Mouse (Mus musculus) adrenal gland, adult 2 months (tissue): ENCODE data around the gene Rps12. TPM values are rescaled to one million over a fixed set of nuclear protein-coding genes. Genes with fewer than 3 reads are reported as not detected.
"Not testable (repeated sequence)": the region's sequence is repeated elsewhere in the genome, so short reads cannot be mapped to it uniquely, and the experiment has no call there.

Source experiments
- DNase-seq: peaks from one replicate; pipeline ENCODE4 v3.0.0; 2021
- long read RNA-seq: library from polyadenylated mRNA; stranded (forward); transcript quantifications from one replicate; pipeline ENCODE4 v2.0.0, GENCODE M21; 2021
- polyA plus RNA-seq: library from polyadenylated mRNA; depleted of rRNA; stranded (reverse); fragments of >200 nt; gene quantifications from 2 replicates; pipeline ENCODE4 v1.2.3, GENCODE M21; 2012; rRNA removed
- total RNA-seq, 2 experiments: library from RNA; stranded (reverse); gene quantifications; 2 replicates each; pipeline ENCODE4 v1.2.3; 2021

Gene Rps12
- total RNA-seq (100 to 1,000 TPM; 531 to 586 TPM), polyA plus RNA-seq (612 and 712 TPM in 2 replicates)
- long read RNA-seq, transcript Rps12-203 (6 exons, 584 nt) = major isoform, 35 of 37 reads
- long read RNA-seq, partial matches to known transcripts = 0 of 37 reads
- long read RNA-seq, other reads (novel, unspliced or antisense) = 1 of 37 reads

DNA sequence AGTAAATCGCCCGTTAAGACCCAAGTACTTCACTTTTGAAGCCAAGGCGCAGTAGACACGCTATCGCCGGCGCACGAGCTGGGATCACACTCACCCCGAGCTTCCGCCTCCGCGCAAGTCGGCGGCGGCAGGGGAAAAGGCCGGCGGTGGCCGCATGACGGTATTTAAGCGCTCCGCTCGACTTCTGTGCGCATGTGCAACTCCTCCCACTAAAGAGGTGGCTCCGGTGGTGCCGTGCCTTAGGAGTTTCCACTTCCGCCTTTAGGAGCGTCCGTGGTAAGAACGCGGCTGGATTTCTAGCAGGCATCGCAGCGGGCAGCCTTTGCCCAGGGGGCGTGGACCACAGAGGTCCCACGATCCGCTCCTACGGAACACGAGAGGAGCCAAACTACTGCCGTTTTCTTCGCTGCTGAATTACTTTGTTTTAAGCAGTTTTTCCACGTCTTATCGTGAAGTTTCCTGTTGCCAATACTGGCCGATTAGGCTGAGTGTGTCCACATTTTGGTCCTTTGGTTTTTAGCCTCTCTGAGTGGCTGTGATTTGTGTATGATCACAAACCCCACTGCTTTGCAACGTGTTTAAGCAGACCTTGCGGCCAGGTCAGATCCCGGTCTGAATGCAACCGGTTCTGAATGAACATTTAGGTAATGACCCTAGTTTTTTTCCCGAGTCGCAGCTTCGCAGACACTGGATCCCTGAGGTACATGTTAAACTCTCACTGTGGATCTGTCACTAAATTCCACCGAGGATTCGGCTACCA lies at the start of gene Rps12:
Gene Rps12, minus strand, starts transcription at position 214 of the 760 bp plus-strand sequence.
- peak; percentile 98 for DNase-seq

- DNase-seq = no peak
Measured at GRCm38 (mm10) chr10:23836003-23836964, 49.2 kb upstream of the Rps12 start.

DNA sequence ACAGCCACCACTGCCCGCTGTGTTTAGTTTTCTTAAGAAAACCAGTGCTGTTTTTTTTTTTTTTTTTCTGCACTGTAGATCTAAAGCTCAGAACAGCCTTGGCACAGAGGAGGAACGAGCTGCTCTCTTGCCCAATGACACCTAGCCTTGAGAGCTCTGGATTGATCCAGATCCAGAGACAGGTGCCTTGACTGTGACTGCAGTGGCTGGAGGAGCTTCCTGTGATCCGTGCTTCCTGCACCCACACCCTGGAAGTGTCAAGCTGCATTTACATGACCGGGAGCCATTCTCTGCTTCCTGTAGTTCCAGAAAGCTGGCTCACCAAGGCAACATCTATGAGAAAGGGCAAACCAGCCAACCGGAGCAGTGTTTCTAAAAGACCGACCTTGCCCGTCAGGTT lies 39.4 kb upstream of the Rps12 start:
- peak; percentile 53 for DNase-seq

DNA sequence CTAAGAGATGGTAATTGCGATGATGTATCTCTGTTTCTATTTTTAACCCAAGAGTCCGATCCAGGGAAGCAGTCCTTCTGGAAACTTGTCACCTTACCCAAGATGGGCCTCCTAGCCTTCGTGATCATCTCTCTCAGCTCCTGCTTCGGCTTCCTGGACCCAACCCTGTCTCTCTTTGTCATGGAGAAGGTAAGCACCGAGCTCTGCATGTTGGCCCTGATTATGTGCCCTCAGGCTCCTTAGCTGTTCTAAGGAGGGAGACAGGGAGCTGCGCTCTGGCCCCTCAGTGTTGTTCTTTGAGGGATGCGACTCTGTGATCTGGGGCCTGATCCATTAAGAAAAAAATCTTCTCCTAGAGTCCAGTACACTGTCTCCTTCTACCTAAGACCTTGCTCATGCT lies 29.2 kb upstream of the Rps12 start:
- no peak for DNase-seq

- DNase-seq = peak; percentile 57
Measured at GRCm38 (mm10) chr10:23815168-23815567, 28.1 kb upstream of the Rps12 start.

DNA sequence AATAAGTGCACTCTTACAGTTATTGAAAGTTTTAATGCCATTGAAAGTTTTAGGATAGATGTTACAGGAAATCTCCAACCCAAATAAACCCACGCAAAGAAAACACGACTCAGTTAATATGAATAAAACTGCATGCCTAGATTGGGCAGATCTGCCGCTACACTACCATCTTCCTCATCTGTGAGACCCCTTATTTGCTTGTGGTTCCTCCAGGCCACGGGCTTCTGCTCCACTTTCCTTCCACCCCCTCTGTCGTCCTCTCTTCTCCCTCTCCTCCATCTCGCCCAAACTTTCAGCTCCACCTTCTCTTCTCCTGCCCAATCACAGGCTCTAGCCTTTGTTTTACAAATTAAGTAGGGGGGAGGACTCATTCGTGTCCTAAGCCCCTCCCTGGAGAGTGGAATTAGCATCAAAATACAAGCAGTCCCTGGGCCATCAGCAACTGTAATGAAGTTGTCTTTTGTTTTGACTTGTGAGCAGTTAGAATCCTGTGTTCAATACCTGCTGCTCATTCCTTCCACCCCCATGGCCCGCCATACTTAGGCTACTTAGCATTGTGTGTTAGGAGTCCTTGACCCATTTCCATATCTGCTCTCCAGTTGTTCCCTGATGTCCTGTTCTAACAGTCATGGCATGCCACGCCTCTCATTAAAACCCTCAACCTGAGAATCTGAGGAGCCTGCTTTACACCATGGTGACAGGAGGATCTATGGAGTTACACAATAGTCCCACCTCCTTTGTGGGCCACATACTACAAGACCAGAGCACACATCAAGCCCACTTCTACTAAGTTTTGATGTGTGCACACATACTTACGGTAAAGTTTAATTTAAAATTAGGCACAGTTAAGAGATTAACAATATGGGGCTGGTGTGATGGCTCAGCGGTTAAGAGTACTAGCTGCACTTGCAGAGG lies 26.0 kb upstream of the Rps12 start:
- DNase-seq = no peak

DNA sequence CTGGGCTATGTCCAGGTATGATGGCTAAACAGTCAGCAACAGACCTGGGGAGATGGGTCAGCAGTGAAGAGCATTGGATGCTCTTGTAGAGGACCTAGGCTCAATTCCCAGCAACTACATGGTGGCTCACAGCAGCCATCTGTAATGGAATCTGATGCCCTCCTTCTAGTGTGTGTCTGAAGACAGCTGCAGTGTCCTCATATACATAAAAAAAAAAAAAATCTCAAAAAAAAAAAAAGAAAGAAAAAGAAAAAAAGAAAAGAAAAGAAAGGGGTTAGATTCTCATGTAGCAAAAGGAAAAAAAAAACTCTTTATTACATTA lies 25.3 kb upstream of the Rps12 start:
- no peak for DNase-seq

- peak; percentile 74 for DNase-seq
Measured at GRCm38 (mm10) chr10:23811635-23812437, 24.8 kb upstream of the Rps12 start.

DNA sequence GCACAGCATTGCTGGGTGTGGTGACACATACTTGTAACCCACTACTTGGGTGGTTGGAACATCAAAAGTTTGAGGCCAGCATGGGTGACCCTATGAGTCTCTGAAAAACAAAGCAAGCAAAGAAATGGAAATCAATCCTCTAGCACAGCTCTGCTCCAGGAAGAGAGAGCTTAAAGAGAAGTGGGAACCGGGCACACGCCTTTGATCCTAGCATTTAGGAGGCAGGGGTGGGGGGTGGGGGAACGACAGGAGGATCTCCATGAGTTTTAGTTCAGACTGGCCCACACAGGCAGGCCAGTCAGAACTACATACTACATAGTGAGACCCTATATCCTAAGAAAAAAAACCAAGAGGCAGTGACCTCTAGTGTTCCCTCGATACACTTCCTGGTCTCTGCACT lies 19.1 kb upstream of the Rps12 start:
- DNase-seq = no peak

- no peak for DNase-seq
Measured at GRCm38 (mm10) chr10:23804665-23805064, 17.6 kb upstream of the Rps12 start.

DNA sequence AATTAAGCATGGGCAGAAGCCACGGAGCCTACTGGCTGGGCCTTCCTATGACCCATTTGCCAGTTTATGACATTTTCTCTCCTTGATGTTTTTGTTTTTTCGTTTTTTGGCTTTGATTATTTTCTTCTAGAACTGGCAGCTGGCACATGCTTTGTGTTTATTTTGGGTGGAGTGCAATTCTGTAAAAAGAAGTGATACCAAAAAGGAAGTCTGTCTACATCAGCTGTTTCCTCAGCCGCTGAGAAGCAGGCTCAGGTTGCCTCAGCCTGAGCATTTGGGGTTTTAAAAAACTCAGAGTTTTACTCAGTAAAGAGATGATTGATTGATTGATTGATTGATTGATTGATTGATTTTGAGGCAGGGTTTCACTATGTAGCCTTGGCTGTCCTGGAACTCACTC lies 15.8 kb upstream of the Rps12 start:
- no peak for DNase-seq

DNA sequence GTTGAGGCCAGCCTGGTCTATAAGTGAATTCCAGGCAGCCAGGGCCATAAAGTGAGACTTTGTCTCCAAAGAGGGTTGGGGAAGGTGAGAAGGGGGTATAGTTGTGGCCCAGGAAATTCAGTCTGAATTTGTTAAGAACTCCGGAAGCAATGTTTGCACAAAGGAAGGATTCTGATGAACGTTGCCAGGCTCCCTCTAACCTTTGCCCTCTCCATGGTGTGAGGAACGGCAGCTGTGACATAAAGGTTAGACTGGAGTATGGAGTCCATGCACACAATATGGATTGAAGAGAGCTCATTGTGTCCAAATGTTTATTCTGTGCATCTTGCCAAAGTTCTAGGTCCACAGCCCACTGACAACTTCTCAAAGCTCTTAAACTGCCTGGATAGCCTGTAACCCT lies 12.9 kb upstream of the Rps12 start:
- no peak for DNase-seq

DNA sequence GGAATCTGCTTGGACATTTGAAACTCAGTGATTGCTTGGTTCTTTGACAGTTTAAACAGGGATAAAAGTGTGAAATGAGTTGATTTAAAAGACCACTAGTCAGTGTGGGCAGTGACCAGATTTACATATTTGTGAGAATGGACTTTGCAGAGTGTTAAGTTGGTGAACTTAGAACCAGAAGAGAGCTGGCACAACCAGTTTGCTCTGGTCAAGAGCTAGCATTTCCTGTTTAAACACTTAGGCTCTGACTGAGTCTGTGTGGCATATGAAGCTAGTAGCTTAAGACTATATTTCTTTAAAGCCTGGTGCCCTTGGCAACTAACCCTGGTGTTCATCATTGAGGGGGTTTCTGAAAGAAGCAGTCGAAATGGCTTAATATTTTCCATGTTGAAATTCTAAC lies 11.1 kb upstream of the Rps12 start:
- no peak for DNase-seq

GRCm38 (mm10) chr10:23797606-23798005 lies 10.5 kb upstream of the Rps12 start:
- DNase-seq = no peak

DNA sequence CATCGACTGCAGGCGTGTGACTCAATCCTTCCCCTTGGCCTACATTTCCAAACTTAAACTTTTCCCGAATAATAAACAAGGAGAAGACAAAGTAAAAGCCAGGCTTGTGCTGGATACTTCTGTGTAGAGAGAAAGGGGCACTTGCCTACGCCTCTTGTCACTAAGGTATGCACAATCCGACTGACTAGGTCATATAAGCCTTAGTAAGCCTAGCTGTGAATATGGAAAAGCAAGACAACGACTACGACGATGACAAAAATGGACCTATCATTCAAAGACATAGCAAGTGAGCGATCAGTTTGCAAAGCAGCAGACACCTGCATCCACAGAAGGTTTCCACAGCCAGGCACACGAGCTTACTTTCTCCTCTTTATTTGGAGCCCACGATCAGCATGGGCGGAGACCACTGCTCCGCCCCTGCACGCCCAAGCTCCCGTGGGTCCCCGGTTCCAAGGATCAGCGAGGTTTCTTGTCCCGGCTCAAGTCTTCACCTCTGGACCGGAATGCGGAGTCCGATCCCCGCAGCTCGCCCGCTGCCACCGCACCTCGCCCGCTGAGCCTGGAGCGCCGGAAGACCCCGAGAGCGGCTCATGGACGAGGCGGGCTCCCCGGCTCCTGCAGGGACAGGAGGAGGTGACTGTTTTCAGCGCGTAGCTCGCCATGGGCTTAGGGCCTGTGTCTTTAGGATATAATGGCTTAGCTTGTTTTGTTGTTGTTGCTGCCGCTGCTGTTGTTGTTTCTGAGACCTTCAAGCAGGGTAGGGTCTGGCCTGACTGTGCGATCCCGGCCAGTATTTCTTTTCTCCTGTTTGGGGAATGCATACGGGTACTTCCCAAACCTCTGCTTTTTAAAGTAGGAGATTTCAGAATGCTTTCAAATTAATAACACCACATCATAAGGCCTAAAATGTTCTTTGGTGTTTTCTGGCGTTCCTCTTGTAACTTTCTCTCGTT lies 9.8 kb upstream of the Rps12 start, which contains the start of gene Slc18b1:
Gene Slc18b1, plus strand, starts transcription at position 436 of the 953 bp plus-strand sequence.
- DNase-seq = peak; percentile 82

- no peak for DNase-seq
Measured at GRCm38 (mm10) chr10:23795871-23796520, 8.9 kb upstream of the Rps12 start.

- no peak for DNase-seq
Measured at GRCm38 (mm10) chr10:23788056-23788600, 1.1 kb upstream of the Rps12 start.

DNA sequence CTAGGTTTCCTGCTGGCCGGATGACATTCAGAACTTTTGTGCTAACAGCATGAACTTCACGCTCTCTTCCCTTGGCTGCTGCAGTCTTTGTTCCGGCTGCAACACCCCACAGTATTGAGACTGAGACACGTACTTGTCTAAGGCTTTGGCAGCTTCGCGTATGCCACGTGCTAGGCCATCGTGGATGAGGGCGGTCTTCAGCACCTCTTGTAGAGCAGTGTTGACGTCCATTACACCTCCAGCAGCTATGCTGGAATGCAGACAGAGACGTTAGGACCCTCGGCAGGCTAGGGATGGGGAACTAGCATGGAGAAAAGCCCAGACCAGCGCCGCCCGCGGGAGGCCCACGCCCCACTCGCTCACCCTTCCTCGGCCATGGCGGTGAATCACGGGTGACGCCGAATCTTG lies 440 bp downstream of the Rps12 start:
- not testable (repeated sequence) for DNase-seq

DNA sequence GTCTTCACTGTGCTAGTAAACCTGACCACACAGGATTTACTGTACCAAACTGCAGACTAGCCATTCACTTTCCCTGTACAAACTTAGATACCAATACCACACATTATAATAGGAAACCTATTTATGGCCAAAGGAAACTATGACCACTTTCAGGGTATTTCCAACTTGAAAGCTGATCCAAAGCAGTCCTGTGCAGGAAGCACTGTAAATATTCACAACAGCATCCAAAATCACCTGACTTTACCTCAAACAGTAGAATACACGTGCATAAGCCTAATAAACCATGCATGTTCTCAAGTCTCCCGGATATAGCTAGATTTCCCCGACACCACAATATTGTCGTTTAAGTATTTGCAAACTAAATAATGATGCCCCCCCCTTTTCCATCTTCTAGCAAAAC lies 1.0 kb downstream of the Rps12 start:
- no peak for DNase-seq
